Mouse (Mus musculus): ENCODE results near the gene Iqschfp. TPM values are rescaled to one million over a fixed set of nuclear protein-coding genes. Genes with fewer than 3 reads are reported as not detected.

Iqschfp gene
- total RNA-seq, 2 experiments from 2014 or later, result not detected

DNA sequence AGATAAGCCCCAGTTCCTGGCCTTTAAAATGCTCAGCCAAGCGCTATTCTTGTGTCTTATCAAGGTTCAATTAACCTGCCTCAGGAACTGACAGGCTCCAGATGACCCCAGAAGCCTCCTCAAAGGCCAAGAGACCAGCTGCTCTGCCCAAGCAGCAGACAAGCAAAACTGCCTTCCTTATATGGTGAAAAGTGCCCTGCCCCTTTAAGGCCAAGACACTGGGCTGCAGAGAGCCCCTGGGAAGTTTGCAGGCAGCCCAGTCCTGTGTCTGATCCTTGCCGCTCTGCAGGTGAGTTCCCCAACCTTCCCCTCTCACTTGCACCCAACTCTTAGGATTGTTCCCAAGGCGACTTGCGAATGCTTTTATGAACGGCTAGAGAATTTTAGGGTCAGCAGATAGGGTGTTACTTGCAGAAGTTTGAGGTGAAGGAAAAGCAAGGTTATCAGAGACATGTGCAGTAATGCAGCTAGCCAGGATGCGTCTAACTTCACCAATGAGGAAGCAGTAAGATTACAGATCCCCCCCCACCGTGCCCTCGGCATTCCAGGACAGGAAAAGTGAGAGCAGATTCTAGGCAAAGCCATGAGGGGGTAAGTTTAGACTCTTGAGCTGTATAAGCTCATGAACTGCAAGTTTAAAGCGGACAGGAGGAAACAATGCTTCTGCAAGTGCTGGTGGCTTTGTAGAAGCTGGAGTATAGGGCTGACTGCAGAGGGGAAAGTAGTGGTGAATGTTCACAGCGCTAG is 576.1 kb downstream of the Iqschfp start:
- intact Hi-C loops (cut with DNase I), result loop anchor here (10.0 kb wide), 1 partner anchor 247 kb away; no protein-coding TSS in a partner anchor

DNA sequence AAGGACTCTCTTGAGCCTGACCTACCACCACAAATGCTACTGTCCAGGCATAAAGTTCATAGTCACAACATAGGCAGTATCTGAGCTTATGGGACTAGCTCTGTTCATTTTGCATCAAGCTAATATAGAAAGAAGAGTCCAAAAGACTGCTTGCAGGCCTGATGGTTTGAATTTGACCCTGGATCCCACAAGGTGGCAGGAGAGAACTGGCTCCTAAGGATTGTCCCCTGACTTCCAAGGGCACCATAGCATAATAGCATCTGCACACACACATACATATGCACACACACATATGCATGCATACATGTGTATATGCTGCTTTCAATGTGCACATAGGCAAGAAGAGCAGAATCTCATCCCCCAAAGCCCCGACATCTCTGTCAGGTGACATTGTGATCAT is 577.6 kb downstream of the Iqschfp start:
- DNase-seq, result no peak
- Histone ChIP-seq H3K4me3 (no peak overlapping the region), H3K27ac (no peak overlapping the region)
- intact Hi-C loops (cut with DNase I), result loop anchor here (10.0 kb wide), 1 partner anchor 245 kb away; no protein-coding TSS in a partner anchor
- TF ChIP-seq CTCF (IDR thresholded peaks at IDR 0.05), result peak; percentile 32

More for the DNA sequence above, 576.1 kb downstream of the Iqschfp start:
- no peak for TF ChIP-seq CTCF (IDR thresholded peaks at IDR 0.05)
- H3K27ac ChIP-seq, result peak overlapping the region; percentile 46; the same call in 1 of the 2 replicates
- H3K4me3 ChIP-seq, result peak overlapping the region; percentile 66
- no peak for DNase-seq

DNA sequence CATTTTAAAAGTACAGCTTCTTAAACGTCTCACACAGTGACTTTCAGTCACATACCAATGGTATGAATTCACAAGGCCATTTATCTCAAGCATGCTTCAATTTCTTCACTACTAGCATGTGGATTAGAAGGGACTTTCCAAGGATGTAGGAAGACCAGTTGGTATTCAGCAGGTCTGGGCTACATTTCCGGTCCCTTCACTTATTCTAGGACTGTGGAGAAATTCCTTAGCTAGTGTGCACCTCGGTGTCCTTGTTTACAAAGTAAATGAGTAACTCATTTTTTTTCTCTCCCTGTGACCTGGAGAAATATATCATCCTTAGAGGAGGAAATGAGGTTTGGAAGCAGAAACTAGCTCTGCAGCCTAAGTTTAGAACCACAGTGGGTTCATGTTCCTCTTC is 578.0 kb downstream of the Iqschfp start:
- intact Hi-C loops (cut with DNase I), result no loop called here

GRCm38 (mm10) chr3:68470622-68471021 is 578.6 kb downstream of the Iqschfp start:
- intact Hi-C loops (cut with DNase I), result no loop called here
- TF ChIP-seq CTCF (IDR thresholded peaks at IDR 0.05), result no peak
- DNase-seq, result no peak
- Histone ChIP-seq H3K4me3 (no peak overlapping the region), H3K27ac (no peak overlapping the region)

More for the DNA sequence above, 578.0 kb downstream of the Iqschfp start:
- TF ChIP-seq CTCF (IDR thresholded peaks at IDR 0.05), result no peak
- no peak for DNase-seq
- Histone ChIP-seq H3K27ac (no peak overlapping the region), H3K4me3 (no peak overlapping the region)

DNA sequence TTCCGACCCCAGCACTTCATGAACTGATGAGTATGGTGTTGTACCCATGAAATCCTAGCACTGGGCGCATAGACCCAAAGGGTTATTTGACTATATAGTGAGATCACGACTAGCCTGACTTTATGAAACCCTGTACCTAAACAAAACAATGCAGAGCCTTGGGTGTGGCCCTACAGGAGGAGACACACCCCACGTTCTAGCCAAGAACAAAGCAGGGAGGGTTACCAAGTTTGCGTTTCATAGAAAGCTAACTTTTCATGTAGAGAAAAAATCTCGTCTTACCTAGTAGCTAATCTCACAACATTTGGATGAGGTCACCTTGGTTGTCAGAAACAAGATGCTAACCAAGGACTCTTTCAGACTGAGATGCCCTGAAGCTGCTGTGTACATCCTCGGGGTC is 584.3 kb downstream of the Iqschfp start:
- Histone ChIP-seq H3K27ac (no peak overlapping the region), H3K4me3 (no peak overlapping the region)
- no peak for TF ChIP-seq CTCF (IDR thresholded peaks at IDR 0.05)
- DNase-seq, result no peak
- intact Hi-C loops (cut with DNase I), result no loop called here

GRCm38 (mm10) chr3:68477478-68477877 is 585.4 kb downstream of the Iqschfp start:
- no peak for DNase-seq
- no peak for TF ChIP-seq CTCF (IDR thresholded peaks at IDR 0.05)
- intact Hi-C loops (cut with DNase I), result no loop called here
- no peak overlapping the region for H3K27ac ChIP-seq
- no peak overlapping the region for H3K4me3 ChIP-seq

DNA sequence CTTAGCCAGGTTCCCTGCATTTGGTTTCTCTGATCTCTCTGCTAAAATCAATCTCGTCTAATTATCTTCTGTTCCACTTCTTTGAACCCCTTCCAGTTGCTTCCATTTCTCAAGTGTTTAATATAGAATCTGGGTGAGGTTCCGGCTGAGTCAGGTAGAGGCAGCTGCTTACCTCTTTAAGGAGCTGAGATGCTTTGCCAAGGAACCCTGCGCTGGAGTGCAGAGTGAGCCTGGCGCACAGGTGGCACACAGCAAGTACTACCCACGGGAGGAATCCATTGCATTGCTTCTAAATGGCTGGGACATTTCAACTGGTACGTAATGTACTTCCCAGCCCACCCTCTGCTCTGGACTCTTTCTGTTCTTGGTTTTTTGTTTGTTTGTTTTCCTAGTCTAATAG is 587.2 kb downstream of the Iqschfp start:
- Histone ChIP-seq H3K4me3 (no peak overlapping the region), H3K27ac (no peak overlapping the region)
- intact Hi-C loops (cut with DNase I), result no loop called here
- no peak for TF ChIP-seq CTCF (IDR thresholded peaks at IDR 0.05)
- DNase-seq, result peak; percentile 32

- DNase-seq, result no peak
- TF ChIP-seq CTCF (IDR thresholded peaks at IDR 0.05), result no peak
- intact Hi-C loops (cut with DNase I), result loop anchor here (10.0 kb wide), 1 partner anchor 109 kb away; no protein-coding TSS in a partner anchor
- no peak overlapping the region for H3K27ac ChIP-seq
- no peak overlapping the region for H3K4me3 ChIP-seq
Measured at GRCm38 (mm10) chr3:68483517-68483916, 591.5 kb downstream of the Iqschfp start.

- H3K4me3 ChIP-seq, result no peak overlapping the region
- intact Hi-C loops (cut with DNase I), result loop anchor here (10.0 kb wide), 1 partner anchor 109 kb away; no protein-coding TSS in a partner anchor
- no peak overlapping the region for H3K27ac ChIP-seq
- no peak for DNase-seq
- no peak for TF ChIP-seq CTCF (IDR thresholded peaks at IDR 0.05)
Measured at GRCm38 (mm10) chr3:68484021-68484420, 592.0 kb downstream of the Iqschfp start.

DNA sequence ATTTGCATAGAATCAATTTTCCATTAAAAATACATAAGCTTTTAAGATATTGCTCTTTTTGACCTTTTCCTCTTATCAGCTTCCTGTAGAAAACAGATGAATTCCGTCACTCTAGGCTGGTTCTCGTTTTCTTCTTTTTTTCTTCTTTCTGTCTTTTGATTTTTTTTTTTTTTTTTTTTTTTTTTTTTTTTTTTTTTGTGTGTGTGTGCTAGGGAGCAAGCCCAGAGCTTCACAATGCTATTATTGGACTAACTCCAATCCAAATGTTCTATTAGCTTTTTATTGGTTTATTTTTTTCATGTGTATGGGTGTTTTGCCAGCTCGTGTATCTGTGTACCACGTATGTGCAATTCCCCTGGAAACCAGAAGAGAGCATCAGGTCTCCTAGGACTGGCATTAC is 592.5 kb downstream of the Iqschfp start:
- peak; percentile 5; the same call in 1 of the 2 replicates for TF ChIP-seq CTCF (IDR thresholded peaks at IDR 0.05)
- DNase-seq, result no peak
- Histone ChIP-seq H3K27ac (no peak overlapping the region), H3K4me3 (no peak overlapping the region)
- intact Hi-C loops (cut with DNase I), result loop anchor here (10.0 kb wide), 1 partner anchor 110 kb away; no protein-coding TSS in a partner anchor

- no peak for DNase-seq
- no peak for TF ChIP-seq CTCF (IDR thresholded peaks at IDR 0.05)
- no peak overlapping the region for H3K27ac ChIP-seq
- no peak overlapping the region for H3K4me3 ChIP-seq
- intact Hi-C loops (cut with DNase I), result loop anchor here (10.0 kb wide), 1 partner anchor 113 kb away; no protein-coding TSS in a partner anchor
Measured at GRCm38 (mm10) chr3:68487621-68488020, 595.6 kb downstream of the Iqschfp start.

DNA sequence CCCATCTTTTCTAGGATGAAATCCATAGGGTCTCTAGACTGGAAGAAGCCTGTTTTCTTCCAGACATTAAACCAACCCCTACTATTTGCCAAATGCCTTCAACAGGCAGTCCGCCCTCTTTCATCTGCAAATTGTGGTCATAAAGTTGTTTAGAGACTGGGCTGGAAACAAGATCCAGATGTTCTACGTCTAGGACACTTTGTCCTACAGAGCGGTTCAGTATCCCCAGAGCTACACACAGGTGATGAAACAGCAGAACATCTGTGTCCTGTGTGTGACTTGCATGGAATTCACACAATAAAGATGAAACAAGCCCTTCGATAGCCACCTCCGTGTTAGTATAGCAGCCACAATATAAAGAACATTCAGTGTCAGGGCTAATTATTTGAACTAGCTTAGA is 596.3 kb downstream of the Iqschfp start:
- no peak for TF ChIP-seq CTCF (IDR thresholded peaks at IDR 0.05)
- no peak for DNase-seq
- no peak overlapping the region for H3K27ac ChIP-seq
- no peak overlapping the region for H3K4me3 ChIP-seq
- intact Hi-C loops (cut with DNase I), result loop anchor here (10.0 kb wide), 1 partner anchor 114 kb away; no protein-coding TSS in a partner anchor

- no peak for TF ChIP-seq CTCF (IDR thresholded peaks at IDR 0.05)
- Histone ChIP-seq H3K27ac (peak overlapping the region; percentile 95), H3K4me3 (no peak overlapping the region; the same call in 1 of the 2 replicates)
- intact Hi-C loops (cut with DNase I), result no loop called here
- DNase-seq, result no peak
Measured at GRCm38 (mm10) chr3:68491516-68491915, 599.5 kb downstream of the Iqschfp start.

Data from gastrocnemius, adult 2 months (tissue).